Mouse (Mus musculus) stomach, embryonic 14.5 days (tissue): Measurements from ENCODE around the gene Rora. TPM values are rescaled to one million over a fixed set of nuclear protein-coding genes. Genes with fewer than 3 reads are reported as not detected.

Experiments used
- ATAC-seq: fragments of 200-750 bp; cut with Nextera tagmentation; 2 replicates; pipeline ENCODE4 v1.8.0; 2017; ENCODE audit warnings: low read depth, moderate TSS enrichment; ENCODE audit not compliant: insufficient number of reproducible peaks, insufficient read depth, low FRiP score
- H3K27ac ChIP-seq: fragments of 300-500 bp; sonication (generic); 2 replicates; pipeline ENCODE4 v1.5.1; 2014; ENCODE audit warnings: mild to moderate bottlenecking, low read length, moderate library complexity, mixed read lengths
- H3K27me3 ChIP-seq: fragments of 300-500 bp; sonication (generic); 2 replicates; pipeline ENCODE4 v1.6.1; 2014; ENCODE audit warnings: low read length, control low read depth, mixed read lengths; ENCODE audit not compliant: control insufficient read depth, insufficient read depth
- H3K36me3 ChIP-seq: fragments of 300-500 bp; sonication (generic); 2 replicates; pipeline ENCODE4 v1.6.1; 2014; ENCODE audit warnings: mild to moderate bottlenecking, control low read depth, low read length, moderate library complexity, mixed read lengths; ENCODE audit not compliant: control insufficient read depth, insufficient read depth
- H3K4me1 ChIP-seq: fragments of 300-500 bp; sonication (generic); 2 replicates; pipeline ENCODE4 v1.6.1; 2014; ENCODE audit warnings: low read length, control low read depth, mixed read lengths; ENCODE audit not compliant: control insufficient read depth, insufficient read depth
- H3K4me2 ChIP-seq: fragments of 300-500 bp; sonication (generic); replicated peaks from 2 replicates; pipeline ENCODE4 v1.6.1; 2014; ENCODE audit warnings: low read depth, low read length, control low read depth
- H3K4me3 ChIP-seq: fragments of 300-500 bp; sonication (generic); 2 replicates; pipeline ENCODE4 v1.5.1; 2014; ENCODE audit warnings: low read depth, low read length, control low read depth
- H3K9ac ChIP-seq: fragments of 300-500 bp; sonication (generic); replicated peaks from 2 replicates; pipeline ENCODE4 v1.6.1; 2014; ENCODE audit warnings: low read depth, mild to moderate bottlenecking, control low read depth, low read length, moderate library complexity, mixed read lengths
- H3K9me3 ChIP-seq: fragments of 300-500 bp; sonication (generic); 2 replicates; pipeline ENCODE4 v1.6.1; 2016; ENCODE audit warnings: low read depth, low read length, control low read depth; ENCODE audit not compliant: control insufficient read depth
- polyA plus RNA-seq: library from polyadenylated mRNA; unstranded; fragments of >200 nt; fragmentation: Nextera tagmentation; extraction: Ambion mirVana; gene quantifications from 2 replicates; pipeline ENCODE4 v1.2.1, GENCODE M21; 2014

The Rora gene
- polyA plus RNA-seq, 1 experiment from 2014 or later: 7.1 TPM

- no peak overlapping the region for H3K9ac ChIP-seq
- no peak overlapping the region for H3K27ac ChIP-seq
- no peaks in the 10 kb centered on the region for H3K9me3 ChIP-seq
- H3K4me2 ChIP-seq: no peak overlapping the region
- no peak for ATAC-seq
- no peak overlapping the region for H3K4me3 ChIP-seq
- no peaks in the 10 kb centered on the region for H3K27me3 ChIP-seq
- peaks cover 4% of the 10 kb centered on the region; the same call in 1 of the 2 replicates for H3K4me1 ChIP-seq
- no peaks in the 10 kb centered on the region; the same call in 1 of the 2 replicates for H3K36me3 ChIP-seq
Measured at GRCm38 (mm10) chr9:69435662-69436061, 782.1 kb downstream of the Rora start.
